8 mouse cellular contexts compared by ENCODE assay signal in the genomic region with DNA sequence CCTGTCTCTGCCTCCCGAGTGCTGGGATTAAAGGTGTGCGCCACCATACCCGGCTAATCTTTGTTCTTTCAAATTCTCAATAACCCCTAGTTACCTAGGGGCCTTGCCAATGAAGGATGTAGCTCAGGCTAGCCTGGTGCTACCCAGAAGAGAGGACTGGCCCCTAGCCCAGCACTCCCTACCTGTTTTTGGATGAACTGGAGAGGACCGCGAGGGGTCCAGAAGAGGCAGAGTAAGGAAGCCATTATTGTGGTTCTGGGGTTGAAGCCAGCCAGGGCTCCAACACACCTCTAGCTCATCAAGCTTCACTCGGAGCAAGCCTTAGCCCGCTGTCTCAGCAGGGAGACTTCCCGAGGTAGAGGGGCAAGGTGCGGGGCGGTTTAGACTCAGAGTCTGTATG. TPM values are rescaled to one million over a fixed set of nuclear protein-coding genes. Genes with fewer than 3 reads are reported as not detected.
DNase-seq lines count a peak whose midpoint lies in the region; ATAC-seq and TF ChIP-seq lines count a peak whose summit lies in the region.
"Had no signal": no experiment of that assay in that cellular context is flagged by ENCODE, and none has a peak within 500 bp of the region (broad histone marks: within the 10 kb centered on the region; RNA-seq: fewer than 3 reads in every experiment).

TSS of gene Nodal (plus strand) at position 301 of the 400 bp plus-strand sequence.

- H3K9me3 ChIP-seq in lung, embryonic 14.5 days (ENCODE audit: low read depth, low read length): no peaks in the 10 kb centered on the region
- H3K9me3 ChIP-seq in forebrain, embryonic 13.5 days (replicated peaks): no peaks in the 10 kb centered on the region
- no peaks in the 10 kb centered on the region for H3K9me3 ChIP-seq in limb, embryonic 12.5 days

- DNase-seq in lung, embryonic 14.5 days: no peak
- no peak for DNase-seq in lung, postnatal 4 days
- no peak for DNase-seq in layer of hippocampus, adult 11-12 months (ENCODE audit: low spot score)
- DNase-seq in adrenal gland, postnatal 4 days (ENCODE audit: low spot score in 2 of 2): no peak

- H3K27me3 ChIP-seq in lung, embryonic 14.5 days (ENCODE audit: insufficient read depth, low read length): peaks cover 46% of the 10 kb centered on the region
- peaks cover 58% of the 10 kb centered on the region for H3K27me3 ChIP-seq in forebrain, embryonic 13.5 days
- H3K27me3 ChIP-seq in limb, embryonic 12.5 days: peaks cover 84% of the 10 kb centered on the region
- H3K27me3 ChIP-seq in small intestine, adult 2 months (ENCODE audit: control insufficient read depth, insufficient read depth, low read length): peaks cover 15% of the 10 kb centered on the region

- H3K36me3 ChIP-seq in lung, embryonic 14.5 days (ENCODE audit: insufficient read depth): no peaks in the 10 kb centered on the region
- H3K36me3 ChIP-seq in forebrain, embryonic 13.5 days (ENCODE audit: poor library complexity, severe bottlenecking): no peaks in the 10 kb centered on the region
- H3K36me3 ChIP-seq in limb, embryonic 12.5 days: no peaks in the 10 kb centered on the region
- no peaks in the 10 kb centered on the region for H3K36me3 ChIP-seq in small intestine, adult 2 months (ENCODE audit: control insufficient read depth, insufficient read depth, low read length)

- TF ChIP-seq CTCF in lung, embryonic 14.5 days (IDR thresholded peaks at IDR 0.05; ENCODE audit: low read depth): no peak
- TF ChIP-seq CTCF in small intestine, adult 2 months (IDR thresholded peaks at IDR 0.05; ENCODE audit: extremely low read depth, insufficient read length, insufficient replicate concordance, low read depth, low read length): no peak

- 21% methylated on average over 10 of the region's 10 CpGs for WGBS in lung, embryonic 14.5 days
- WGBS in forebrain, embryonic 13.5 days: 27% methylated on average over 9 of the region's 10 CpGs
- 19% methylated on average over 8 of the region's 10 CpGs for WGBS in limb, embryonic 12.5 days
- 45% methylated on average over 10 of the region's 10 CpGs for WGBS in small intestine, adult 2 months

- no peak for TF ChIP-seq POLR2A in small intestine, adult 2 months (IDR thresholded peaks at IDR 0.05; ENCODE audit: low read depth, low read length)

- no peak for ATAC-seq in lung, embryonic 14.5 days (ENCODE audit: insufficient read depth)
- no peak for ATAC-seq in forebrain, embryonic 13.5 days
- no peak for ATAC-seq in limb, embryonic 12.5 days (ENCODE audit: insufficient number of reproducible peaks, insufficient read depth, low FRiP score, low TSS enrichment, low read depth)

- peak within 1 kb of the TSS; percentile 2; the same call in 1 of the 2 replicates for H3K9ac ChIP-seq in lung, embryonic 14.5 days
- H3K9ac ChIP-seq in forebrain, embryonic 13.5 days: peak within 1 kb of the TSS; percentile 65
- peak within 1 kb of the TSS; percentile 48; the same call in 1 of the 2 replicates for H3K9ac ChIP-seq in limb, embryonic 12.5 days (replicated peaks)

- H3K27ac ChIP-seq in lung, embryonic 14.5 days (ENCODE audit: low read depth): no peak within 1 kb of the TSS
- H3K27ac ChIP-seq in forebrain, embryonic 13.5 days: no peak within 1 kb of the TSS
- no peak within 1 kb of the TSS for H3K27ac ChIP-seq in limb, embryonic 12.5 days
- H3K27ac ChIP-seq in small intestine, adult 2 months (ENCODE audit: insufficient read depth, low read depth, low read length): no peak within 1 kb of the TSS
- H3K27ac ChIP-seq: macrophage had no signal

- peak within 1 kb of the TSS; percentile 41 for H3K4me3 ChIP-seq in lung, embryonic 14.5 days (ENCODE audit: low read depth, low read length)
- H3K4me3 ChIP-seq in forebrain, embryonic 13.5 days: peak within 1 kb of the TSS; percentile 46
- peak within 1 kb of the TSS; percentile 51 for H3K4me3 ChIP-seq in limb, embryonic 12.5 days (replicated peaks)
- peak within 1 kb of the TSS; percentile 58 for H3K4me3 ChIP-seq in small intestine, adult 2 months (ENCODE audit: low read depth, low read length)

- no peaks in the 10 kb centered on the region for H3K4me1 ChIP-seq in lung, embryonic 14.5 days (ENCODE audit: insufficient read depth)
- H3K4me1 ChIP-seq in forebrain, embryonic 13.5 days: peaks cover 8% of the 10 kb centered on the region
- peaks cover 14% of the 10 kb centered on the region for H3K4me1 ChIP-seq in limb, embryonic 12.5 days (replicated peaks)
- peaks cover 7% of the 10 kb centered on the region for H3K4me1 ChIP-seq in small intestine, adult 2 months (ENCODE audit: control insufficient read depth, insufficient read depth, insufficient read length, low read length)

- H3K4me2 ChIP-seq in lung, embryonic 14.5 days: peak within 1 kb of the TSS; percentile 67
- H3K4me2 ChIP-seq in forebrain, embryonic 13.5 days: peak within 1 kb of the TSS; percentile 87
- H3K4me2 ChIP-seq in limb, embryonic 12.5 days: peak within 1 kb of the TSS; percentile 88

RNA-seq across cellular contexts. Expression of gene Nodal, which starts in this region (rescaled TPM):
- 0.08 TPM in 2 replicates for polyA plus RNA-seq in lung, embryonic 14.5 days (2014; fragmentation: Nextera tagmentation; extraction: Ambion mirVana)
- 0.08 TPM in 1 of 2 replicates, not detected in the other for polyA plus RNA-seq in forebrain, embryonic 13.5 days (2015; fragmentation: Nextera tagmentation; extraction: Ambion mirVana)
- polyA plus RNA-seq in limb, embryonic 12.5 days (2016; fragmentation: Nextera tagmentation; extraction: Ambion mirVana): 0.26 TPM in 1 of 2 replicates, not detected in the other
- polyA plus RNA-seq in small intestine, adult 2 months (2012; rRNA removed): 0.13 TPM in 1 of 2 replicates, not detected in the other
- under 1 TPM in 1 of 2 experiments, not detected in 1; 0.14 TPM for total RNA-seq in adrenal gland, postnatal 4 days (2021)
- polyA plus RNA-seq: macrophage had no signal

Comparison
In these comparisons a context has a peak if more than half of its experiments do, and no peak if none do; other contexts are left out.
1. H3K9ac ChIP-seq: peak in every context shown above with its lines; median percentile 65 in forebrain, embryonic 13.5 days; 48 in limb, embryonic 12.5 days; 2 in lung, embryonic 14.5 days.